Mouse (Mus musculus): ENCODE results near the gene Hsd11b1.

Gene Hsd11b1

DNA sequence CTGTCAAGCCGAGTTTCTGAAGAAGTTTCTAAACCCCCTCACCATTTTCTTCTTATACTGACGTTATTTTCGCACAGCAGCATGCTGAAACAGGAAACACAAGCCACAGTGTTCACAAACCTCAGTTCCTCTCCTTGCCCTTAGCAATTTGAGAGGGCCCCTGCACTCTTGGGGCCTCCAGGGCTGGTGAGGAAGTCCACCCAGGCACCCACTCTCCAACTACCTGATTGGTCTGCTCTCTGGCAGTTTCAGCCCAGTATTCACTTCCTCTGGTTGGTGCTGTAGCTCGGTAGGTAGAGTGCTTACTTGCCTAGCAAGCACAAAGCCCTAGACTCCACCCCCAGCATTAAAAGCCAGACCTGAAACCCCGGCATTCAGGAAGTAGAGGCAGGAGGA, 62.5 kb downstream of the Hsd11b1 start, which contains the start of gene Traf3ip3:
Gene Traf3ip3 (minus strand): TSS at position 321 of the 396 bp plus-strand sequence.
- no peak for DNase-seq (ENCODE audit: low read depth, low spot score)

DNA sequence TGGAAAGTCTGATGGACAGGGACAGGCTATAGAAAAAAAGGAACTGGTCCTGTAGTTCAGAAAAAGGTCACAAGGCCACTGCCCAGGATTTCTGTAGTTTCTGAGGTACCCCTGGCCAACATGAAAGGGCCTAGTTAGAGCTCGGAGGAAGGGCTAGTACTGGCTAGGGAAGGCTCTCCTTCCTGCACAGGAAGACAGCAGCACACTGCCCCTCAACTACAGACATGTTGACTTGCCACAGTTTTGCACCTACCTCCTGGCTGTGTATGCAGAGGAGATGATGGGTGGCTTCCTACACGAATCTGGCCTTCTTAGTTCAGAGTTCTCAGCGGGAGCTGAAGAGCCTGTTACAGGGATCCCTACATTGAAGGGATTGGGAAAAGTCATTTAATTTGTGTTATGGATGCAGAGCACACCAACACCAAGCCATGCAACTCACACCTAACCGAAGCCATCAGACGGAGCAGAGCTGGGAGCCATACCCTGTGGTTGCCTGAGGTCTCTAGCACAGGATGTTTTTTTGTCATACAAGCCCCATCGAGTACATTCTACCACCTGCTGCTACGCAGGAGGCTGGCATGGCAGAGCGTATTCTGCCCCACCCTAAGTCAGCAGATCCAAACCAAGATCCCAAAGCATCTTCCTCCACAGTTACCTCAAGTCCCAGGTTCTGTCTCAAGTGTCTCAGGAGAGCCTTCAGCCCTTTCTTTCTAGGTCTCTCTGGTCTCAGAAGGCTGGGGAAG, 63.1 kb downstream of the Hsd11b1 start:
- no peak for DNase-seq (ENCODE audit: low read depth, low spot score)

DNA sequence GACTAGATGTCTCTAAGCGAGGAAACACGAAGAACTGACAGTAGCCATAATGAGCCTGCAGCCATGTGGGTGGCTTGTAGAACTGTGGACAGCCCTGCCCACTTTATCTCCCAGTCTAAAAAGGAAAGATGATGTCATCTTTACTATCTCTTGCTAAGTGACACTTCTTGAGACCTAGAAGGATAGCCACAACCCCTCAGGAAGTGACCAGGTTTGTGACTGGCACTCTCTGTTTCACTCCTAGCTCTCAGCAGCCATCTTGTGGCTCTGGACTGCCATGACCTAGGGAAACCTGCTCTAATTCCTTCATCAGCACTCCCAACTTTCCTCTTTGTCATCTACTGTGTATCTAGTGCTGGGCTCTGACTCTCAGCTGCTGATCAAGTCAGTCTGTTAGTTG, 65.6 kb downstream of the Hsd11b1 start:
- no peak for DNase-seq (ENCODE audit: low read depth, low spot score)

DNA sequence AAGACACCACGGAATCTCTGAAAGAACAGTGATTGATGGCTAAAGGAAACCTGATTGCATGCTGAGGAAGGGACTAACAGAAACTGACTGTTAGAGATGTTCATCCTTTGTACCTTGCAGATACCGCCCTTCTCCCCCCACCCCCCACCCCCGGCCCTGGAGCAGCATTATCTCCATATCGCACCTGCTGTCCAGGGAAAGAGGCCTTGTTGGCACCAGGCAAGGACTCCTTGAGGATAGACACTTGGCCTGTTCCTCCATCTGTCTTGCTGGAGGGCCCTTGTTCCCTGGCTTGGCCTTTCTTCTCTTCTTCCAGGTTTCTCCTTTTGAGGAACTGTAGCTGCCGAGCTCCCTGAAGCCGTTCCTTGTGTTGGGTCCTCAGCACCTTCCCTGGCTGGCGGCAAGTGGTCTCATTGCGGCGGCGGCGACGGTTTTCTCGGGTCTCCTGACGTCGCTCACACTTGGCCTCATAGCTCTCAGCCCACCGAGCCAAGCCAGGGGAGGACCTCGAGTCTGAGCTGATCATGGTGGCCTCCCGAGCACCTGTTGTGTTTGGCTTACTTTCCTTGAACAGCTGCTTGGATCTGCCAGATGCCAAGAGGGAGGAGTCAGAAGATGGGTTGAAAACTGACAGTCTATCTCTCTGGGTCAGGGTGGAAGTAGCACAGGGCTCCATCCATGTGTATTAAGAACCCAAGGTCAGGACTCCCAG, 66.2 kb downstream of the Hsd11b1 start:
- DNase-seq (ENCODE audit: low read depth, low spot score), result no peak

DNA sequence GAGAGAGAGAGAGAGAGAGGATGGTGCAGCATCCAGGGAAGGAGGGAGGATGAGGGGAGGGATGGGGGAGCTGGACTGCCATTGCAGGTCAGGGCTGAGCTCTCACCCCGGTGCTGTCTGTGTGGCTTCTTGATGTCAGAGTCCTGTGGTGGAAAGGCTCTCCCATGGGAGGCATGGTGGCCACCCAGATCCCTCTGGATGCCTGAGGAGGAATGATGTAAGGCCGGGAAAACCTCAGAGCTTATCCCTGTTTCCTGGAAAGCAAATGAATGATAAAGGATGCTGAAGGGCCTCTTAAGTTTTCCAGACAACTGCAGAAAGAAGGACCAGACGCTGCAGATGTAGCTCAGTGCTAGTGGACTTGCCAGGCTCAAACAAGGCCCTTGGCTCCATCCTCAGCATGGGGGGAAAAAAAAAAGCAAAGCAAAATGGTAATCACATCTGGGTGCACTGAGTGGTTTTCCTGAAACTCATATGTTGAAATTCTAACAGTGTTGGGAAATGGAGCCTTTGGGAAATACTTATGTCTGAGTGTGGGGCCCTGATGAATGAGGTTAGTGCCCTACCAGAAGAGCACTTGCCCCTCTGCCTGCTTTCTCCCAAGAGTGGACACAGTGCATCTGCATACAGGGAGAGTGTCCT, 68.6 kb downstream of the Hsd11b1 start:
- DNase-seq (ENCODE audit: low read depth, low spot score), result peak; percentile 27

DNA sequence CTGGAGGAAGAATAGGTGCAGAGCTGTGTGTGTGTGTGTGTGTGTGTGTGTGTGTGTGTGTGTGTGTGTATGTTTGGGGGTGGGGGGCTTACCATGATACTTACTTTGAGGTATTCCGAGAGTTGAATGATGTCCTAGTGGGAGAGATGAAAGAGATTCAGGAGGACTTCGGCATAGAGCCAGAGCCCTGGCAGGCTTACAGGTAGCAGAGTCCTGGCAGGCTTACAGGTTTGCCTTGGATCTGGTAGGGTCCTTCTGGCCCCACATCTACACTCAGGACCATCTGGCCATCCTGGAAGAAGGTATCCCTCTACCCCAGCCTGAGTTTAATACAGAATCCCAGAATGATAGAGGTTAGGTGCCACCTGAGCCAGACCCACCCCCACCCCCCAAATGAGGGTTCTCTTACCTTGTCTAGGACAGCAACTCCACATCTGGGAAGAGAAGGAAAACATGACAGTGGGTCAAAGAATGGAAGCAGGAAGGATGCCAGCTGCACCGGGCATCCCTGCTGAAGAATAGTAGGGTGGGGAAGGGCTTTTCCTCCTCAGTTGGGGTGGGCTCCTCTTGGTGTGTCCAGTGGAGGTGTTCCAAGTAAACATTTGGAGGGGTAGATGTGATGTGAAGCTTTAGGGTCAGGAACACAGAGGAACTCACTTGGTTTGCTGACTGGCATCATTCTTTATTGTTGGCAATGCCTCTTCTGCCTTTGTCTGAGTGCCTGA, 69.3 kb downstream of the Hsd11b1 start:
- DNase-seq (ENCODE audit: low read depth, low spot score), result no peak

DNA sequence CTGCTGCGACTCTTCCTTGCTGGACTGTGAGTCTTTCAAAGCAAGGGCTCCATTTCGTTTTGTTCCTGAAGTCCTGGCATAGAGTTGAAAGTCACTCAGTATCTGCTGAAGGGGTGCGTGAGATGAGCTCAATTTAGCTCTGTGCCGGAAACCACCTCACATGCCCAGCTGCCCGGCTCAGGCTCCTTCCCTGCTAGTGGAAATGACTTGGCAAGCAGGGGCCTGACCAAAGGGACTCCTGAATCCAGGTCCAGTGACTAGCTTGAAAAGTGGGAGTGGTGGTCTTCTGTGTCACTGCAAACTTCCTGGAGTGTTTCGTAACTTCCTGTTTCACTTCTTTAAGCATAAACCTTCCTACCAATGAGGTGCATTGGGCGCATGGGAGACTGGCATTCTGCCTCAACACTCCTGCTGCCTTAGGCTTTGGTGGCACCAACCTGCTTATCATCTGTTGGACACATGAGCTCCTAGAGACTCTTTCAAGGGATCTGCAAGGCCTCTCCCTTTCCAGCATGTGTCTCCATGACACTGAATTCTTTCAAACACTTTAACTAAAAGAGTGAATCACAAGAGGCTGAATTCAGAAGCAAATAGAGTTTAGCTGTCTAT, 72.1 kb downstream of the Hsd11b1 start:
- DNase-seq (ENCODE audit: low read depth, low spot score), result no peak

DNA sequence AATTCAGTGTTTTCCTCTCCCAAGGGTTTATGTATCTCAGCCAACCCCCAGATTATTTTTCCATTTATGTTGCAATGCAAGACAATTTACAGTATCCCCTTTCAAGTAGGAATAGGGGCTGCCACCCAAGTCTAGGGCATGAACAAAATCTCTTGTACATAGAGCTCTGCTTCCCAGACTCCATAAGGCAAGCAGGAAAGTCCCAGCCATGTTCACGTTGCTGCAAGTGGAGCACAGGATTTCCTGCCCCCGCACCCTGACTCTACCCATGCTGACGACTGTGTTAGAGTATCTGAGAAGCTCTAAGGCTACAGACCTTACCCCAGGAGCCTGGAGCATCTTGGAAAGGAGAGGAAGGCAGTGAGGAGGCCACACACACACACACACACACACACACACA, 74.1 kb downstream of the Hsd11b1 start:
- DNase-seq (ENCODE audit: low read depth, low spot score), result no peak

DNA sequence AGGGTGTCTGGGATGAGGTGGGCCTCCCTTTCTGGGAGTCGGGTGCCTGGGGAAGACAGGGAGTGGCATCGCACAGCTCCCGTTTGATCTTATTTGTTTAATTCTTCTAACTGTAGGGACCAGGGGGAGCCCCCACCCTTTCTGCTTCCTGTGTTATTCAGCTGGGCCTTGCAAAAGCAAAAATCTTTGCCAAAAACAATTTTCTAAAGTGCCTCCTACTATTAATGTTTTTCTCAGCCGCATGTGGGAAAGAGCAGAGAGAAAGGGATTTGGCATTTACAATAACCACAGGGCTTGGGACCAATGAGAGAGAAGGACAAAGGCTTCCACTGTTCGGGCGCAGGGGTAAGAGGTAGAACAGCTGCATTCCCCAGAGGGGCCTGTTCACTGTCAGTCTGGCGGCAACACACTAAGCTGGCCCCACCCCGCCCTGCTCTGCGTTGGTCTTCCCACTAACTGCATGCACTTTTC, 74.7 kb downstream of the Hsd11b1 start:
- DNase-seq (ENCODE audit: low read depth, low spot score), result peak; percentile 83

DNA sequence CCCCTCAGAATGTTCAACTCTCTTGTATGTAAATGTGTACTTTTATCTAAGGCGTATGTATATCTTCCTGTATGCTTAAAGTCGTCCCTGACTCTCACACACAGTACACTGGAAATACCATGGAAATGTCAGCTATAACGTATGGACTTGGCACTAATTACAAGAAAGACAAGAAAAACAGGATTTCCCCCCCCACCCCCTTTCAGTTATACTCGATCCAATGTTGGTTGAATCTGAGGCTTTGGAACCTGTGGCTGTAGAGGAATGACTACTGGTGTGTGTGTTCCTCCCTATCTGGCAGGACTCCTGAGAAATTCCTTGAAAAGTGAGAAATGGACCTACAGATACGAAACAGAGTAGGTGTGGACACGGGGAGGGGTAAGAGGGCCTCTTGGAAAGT, 75.6 kb downstream of the Hsd11b1 start:
- DNase-seq (ENCODE audit: low read depth, low spot score), result no peak

DNA sequence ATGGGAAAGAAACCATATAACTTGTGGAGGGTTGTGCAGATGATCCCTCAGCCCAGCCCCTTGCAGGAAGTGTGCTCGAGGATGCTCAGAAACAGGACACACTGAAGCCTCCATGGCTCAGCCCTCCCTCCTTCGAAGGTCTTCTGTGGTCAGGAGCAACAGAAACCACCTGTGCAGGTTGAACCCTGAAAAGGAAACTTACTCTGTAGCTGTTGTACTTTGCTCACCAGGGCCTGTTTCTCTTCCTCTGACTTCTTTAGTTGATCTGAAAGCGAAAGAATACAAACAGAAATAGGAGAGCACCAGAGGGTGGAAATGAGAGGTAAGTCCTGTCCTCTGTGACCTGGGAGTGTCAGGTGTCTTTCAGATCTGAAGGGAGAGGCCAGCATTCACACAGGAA, 82.8 kb downstream of the Hsd11b1 start:
- DNase-seq (ENCODE audit: low read depth, low spot score), result no peak

DNA sequence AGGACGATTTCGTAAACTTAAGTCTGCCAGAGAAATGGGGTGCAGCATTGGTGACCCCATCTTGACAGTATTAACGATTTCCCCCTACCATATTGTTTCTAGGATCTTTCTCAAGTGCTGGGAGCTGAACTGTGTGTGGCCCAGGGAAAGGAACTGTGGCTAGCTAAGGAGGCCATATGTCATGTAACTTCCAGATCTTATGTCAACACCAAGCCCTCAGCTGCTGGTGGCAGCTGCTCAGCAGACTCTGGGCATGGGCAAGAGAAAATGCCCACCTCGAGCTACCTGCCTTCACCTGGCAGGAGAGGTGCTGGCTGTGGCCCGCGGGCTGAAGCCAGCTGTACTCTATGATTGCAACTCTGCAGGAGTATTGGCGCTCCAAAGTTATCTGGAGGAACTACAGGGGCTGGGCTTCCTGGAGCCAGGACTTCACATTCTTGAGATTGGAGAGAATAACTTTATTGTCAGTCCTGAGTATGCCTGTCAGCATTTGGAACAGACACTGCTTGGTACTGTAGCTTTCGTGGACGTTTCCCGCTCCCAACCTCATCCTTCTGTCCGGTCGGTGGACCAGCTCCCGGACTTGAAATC, 89.6 kb downstream of the Hsd11b1 start:
- DNase-seq (ENCODE audit: low read depth, low spot score), result peak; percentile 29

DNA sequence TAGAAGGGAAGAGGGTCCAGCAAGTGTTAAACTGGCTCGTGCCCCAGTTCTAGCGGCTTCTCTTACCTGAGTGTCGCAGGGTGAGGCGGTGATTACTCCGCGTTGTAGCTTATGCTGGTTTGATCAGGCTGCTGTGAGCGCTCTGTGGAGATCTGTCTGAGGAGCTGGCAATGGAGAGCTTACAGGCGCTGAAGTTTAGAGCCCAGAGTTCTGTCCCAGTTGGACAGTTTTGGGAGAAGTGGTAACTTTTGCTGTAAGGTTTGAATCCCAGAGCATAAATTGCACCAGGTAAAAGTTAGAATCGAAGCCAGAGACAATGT, 90.1 kb downstream of the Hsd11b1 start:
- no peak for DNase-seq (ENCODE audit: low read depth, low spot score)

DNA sequence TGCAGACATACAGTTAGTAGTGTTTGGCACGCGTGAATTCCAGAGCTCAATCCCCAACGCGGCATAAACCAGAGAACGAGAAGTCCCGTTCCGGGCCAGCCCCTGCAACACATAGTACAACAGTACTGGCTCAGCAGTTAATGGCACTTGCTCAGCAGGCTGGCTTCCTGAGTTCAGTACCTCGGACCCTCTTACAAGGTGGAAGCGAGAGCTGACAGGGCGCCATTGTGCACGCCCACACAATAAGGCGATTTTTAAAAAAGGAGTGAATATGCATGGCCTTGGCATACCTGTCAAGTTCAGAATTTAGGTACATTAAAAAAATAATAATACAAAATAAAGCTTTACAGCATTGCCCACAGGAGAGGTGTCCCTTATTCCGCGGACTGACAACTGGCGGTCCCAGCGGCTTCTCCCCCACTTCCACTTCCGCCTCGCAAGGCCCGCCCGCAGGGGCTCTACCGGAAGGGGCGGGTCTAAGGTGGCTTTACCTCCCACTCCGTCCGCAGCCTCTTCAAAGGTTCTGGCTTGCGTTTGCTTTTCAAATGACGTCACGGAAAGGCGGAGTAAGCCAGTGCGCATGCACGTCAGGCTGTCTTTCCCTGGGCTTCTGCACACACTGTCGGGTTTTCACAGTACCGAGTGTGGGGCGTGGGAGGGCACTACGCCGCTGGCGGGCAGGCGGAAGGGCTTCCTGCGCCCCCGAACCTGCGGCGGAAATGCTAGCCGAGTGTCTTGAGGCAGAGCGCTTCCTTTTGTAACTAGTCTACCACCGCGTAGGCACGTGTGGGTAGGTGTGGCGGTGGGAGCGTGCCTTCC, 90.7 kb downstream of the Hsd11b1 start:
- DNase-seq (ENCODE audit: low read depth, low spot score), result peak; percentile 99
